Mouse (Mus musculus) bone marrow macrophage, adult 2 months (primary cell): ENCODE results near the gene Ctsw. TPM values are rescaled to one million over a fixed set of nuclear protein-coding genes. Genes with fewer than 3 reads are reported as not detected.

Experiments
- H3K27ac ChIP-seq: 2 replicates; pipeline ENCODE4 v1.5.1; 2012; ENCODE audit warnings: low read depth, low read length; ENCODE audit not compliant: insufficient read depth
- H3K4me1 ChIP-seq: 2 replicates; pipeline ENCODE4 v1.6.1; 2012; ENCODE audit warnings: low read length; ENCODE audit not compliant: control insufficient read depth, insufficient read depth
- H3K4me3 ChIP-seq: 2 replicates; pipeline ENCODE4 v1.5.1; 2012; ENCODE audit warnings: mild to moderate bottlenecking, low read length, moderate library complexity; ENCODE audit not compliant: insufficient read depth
- CTCF ChIP-seq: IDR thresholded peaks from 2 replicates; pipeline ENCODE4 v1.5.1; 2012; ENCODE audit warnings: low read depth, mild to moderate bottlenecking, low read length, moderate library complexity
- POLR2A ChIP-seq: IDR thresholded peaks from 2 replicates; pipeline ENCODE4 v1.6.1; 2012; ENCODE audit warnings: mild to moderate bottlenecking, low read depth, low read length, borderline replicate concordance
- polyA plus RNA-seq: library from polyadenylated mRNA; stranded (reverse); fragments of >200 nt; gene quantifications from 2 replicates; pipeline ENCODE4 v1.2.4, GENCODE M21; 2012; ENCODE audit not compliant: missing spikeins, insufficient read depth, insufficient read length

Gene Ctsw
- polyA plus RNA-seq, 1 experiment = not detected

GRCm38 (mm10) chr19:5463791-5464562 lies 4.3 kb downstream of the Ctsw start:
- Histone ChIP-seq H3K4me1 (peaks cover 8% of the 10 kb centered on the region), H3K27ac (no peak overlapping the region), H3K4me3 (no peak overlapping the region)
- TF ChIP-seq CTCF (peak; percentile 81), POLR2A (no peak)

GRCm38 (mm10) chr19:5463212-5463611 lies 5.1 kb downstream of the Ctsw start:
- Histone ChIP-seq H3K4me3 (no peak overlapping the region), H3K27ac (no peak overlapping the region), H3K4me1 (peaks cover 8% of the 10 kb centered on the region)
- TF ChIP-seq POLR2A (no peak), CTCF (no peak)

GRCm38 (mm10) chr19:5461411-5461810 lies 6.9 kb downstream of the Ctsw start:
- H3K4me1 ChIP-seq = peaks cover 11% of the 10 kb centered on the region

GRCm38 (mm10) chr19:5460465-5460911 lies 7.8 kb downstream of the Ctsw start, which contains the start of gene Fibp:
TSS of gene Fibp (plus strand) at chr19:5460615.
- Histone ChIP-seq H3K4me3 (peak within 1 kb of the TSS; percentile 80), H3K27ac (peak within 1 kb of the TSS; percentile 80), H3K4me1 (peaks cover 14% of the 10 kb centered on the region)
- peak; percentile 93 for TF ChIP-seq POLR2A
- no peak for TF ChIP-seq CTCF

More at GRCm38 (mm10) chr19:5461411-5461810, 6.9 kb downstream of the Ctsw start:
- H3K4me3 ChIP-seq = peak overlapping the region; percentile 80
- H3K27ac ChIP-seq = no peak overlapping the region
- TF ChIP-seq POLR2A (no peak), CTCF (no peak)

GRCm38 (mm10) chr19:5459896-5460295 lies 8.4 kb downstream of the Ctsw start:
- Histone ChIP-seq H3K4me3 (peak overlapping the region; percentile 80), H3K27ac (0 out of 2 replicates have a peak overlapping the region, but pooled peaks have one; percentile 25), H3K4me1 (peaks cover 14% of the 10 kb centered on the region)
- TF ChIP-seq CTCF (no peak), POLR2A (no peak)

- H3K27ac ChIP-seq = no peak overlapping the region
- no peak overlapping the region for H3K4me3 ChIP-seq
- peaks cover 14% of the 10 kb centered on the region for H3K4me1 ChIP-seq
- TF ChIP-seq POLR2A = no peak
- TF ChIP-seq CTCF = no peak
These were observed 9.3 kb downstream of the Ctsw start for GRCm38 (mm10) chr19:5459019-5459418.

GRCm38 (mm10) chr19:5457746-5458442 lies 10.4 kb downstream of the Ctsw start, which contains the start of gene Ccdc85b:
TSS of gene Ccdc85b (minus strand) at chr19:5457894.
- H3K4me1 ChIP-seq = peaks cover 14% of the 10 kb centered on the region
- 0 out of 2 replicates have a peak, but pooled peaks have one; percentile 19 for TF ChIP-seq CTCF
- TF ChIP-seq POLR2A = no peak
- H3K4me3 ChIP-seq = peak within 1 kb of the TSS; percentile 95
- H3K27ac ChIP-seq = peak within 1 kb of the TSS; percentile 53

- Histone ChIP-seq H3K4me1 (peaks cover 14% of the 10 kb centered on the region), H3K27ac (peak overlapping the region; percentile 53), H3K4me3 (peak overlapping the region; percentile 95)
- TF ChIP-seq POLR2A (peak; percentile 57; the same call in 1 of the 2 replicates), CTCF (no peak)
These were observed 11.2 kb downstream of the Ctsw start for GRCm38 (mm10) chr19:5456922-5457745.

GRCm38 (mm10) chr19:5456241-5456921 lies 11.9 kb downstream of the Ctsw start:
- H3K4me3 ChIP-seq = peak overlapping the region; percentile 95
- TF ChIP-seq CTCF (no peak), POLR2A (no peak)
- H3K27ac ChIP-seq = no peak overlapping the region
- H3K4me1 ChIP-seq = peaks cover 10% of the 10 kb centered on the region
